Mouse (Mus musculus) v-Abl transformed pro-B cells (cell line): ENCODE data around the gene Smim11.

Experiments
- in situ Hi-C, 2 experiments: fragments of 400-800 bp; cut with MboI; formaldehyde crosslinking; loops; one replicate each; pipeline ENCODE4 v1.15.1; 2025; ENCODE audit not compliant: unreplicated experiment in 2 of 2

The Smim11 gene

GRCm38 (mm10) chr16:92355982-92356381, 54.9 kb downstream of the Smim11 start:
- in situ Hi-C loops: no loop called here

GRCm38 (mm10) chr16:92357023-92357422, 55.9 kb downstream of the Smim11 start:
- in situ Hi-C loops: no loop called here

DNA sequence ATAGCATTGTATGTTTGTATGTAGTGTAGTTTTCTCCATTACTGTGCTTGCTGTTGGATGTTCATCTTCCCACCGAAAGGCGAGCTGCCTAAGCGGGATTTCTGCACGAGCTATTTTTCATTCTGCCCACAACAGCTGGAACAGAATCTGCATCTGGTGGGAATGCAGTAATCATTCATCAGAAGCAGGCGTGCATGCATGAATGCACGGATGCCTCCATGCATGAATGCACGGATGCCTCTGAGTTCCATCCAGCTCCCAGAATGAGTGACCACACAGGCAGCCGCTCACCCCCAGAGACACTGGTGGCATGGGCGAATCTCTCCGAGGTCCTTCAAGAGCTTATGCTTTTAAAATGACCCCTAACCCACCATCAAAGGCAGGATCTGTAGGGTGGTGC, 56.5 kb downstream of the Smim11 start:
- in situ Hi-C loops: no loop called here

DNA sequence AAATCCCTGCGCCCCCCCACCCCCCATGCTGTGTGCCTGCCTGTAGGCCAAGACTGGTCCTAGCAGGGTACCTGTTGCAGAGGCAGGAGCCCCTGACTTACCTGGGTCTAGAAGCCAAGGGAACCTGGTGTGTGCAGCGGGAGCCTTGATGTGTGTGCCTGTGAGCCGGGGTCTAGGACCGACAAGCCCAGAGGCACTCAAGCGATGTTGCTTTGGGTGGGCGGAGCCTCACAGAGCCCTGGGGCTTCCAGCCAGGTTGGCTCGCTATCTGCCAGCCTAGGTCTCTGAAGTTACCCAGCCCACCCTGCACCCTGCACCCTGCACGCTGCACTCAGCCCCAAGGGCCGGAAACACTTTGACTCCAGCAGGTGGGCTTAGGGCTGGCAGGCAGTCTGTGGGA, 57.6 kb downstream of the Smim11 start:
- in situ Hi-C loops: no loop called here

DNA sequence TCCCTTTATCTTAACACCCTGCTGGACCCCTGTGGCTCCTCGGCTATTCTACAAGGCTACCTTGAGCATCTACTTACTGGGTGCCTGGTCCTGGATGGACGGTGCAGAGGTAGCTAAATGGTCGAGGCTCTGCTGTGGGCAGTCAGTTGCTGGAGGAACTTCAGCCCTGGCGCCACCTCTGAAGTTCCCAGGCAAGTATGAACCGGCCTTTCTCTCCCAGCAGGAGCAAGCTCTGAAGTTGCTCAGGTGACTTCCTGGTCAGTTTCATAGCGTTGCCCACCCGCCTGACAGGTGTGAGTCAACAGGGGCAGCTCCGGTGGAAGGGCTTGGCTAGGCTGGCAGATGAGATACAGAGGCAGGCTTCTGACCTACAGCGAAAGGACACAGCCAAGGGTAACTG, 58.1 kb downstream of the Smim11 start, which contains the start of gene Kcne1:
Gene Kcne1 (minus strand): TSS at position 240 of the 400 bp plus-strand sequence.
- in situ Hi-C loops: no loop called here

GRCm38 (mm10) chr16:92360711-92361110, 59.6 kb downstream of the Smim11 start:
- in situ Hi-C loops: no loop called here
